Mouse (Mus musculus): Measurements from ENCODE around the gene Fam196b.

- TF ChIP-seq POLR2A (IDR thresholded peaks at IDR 0.05; ENCODE audit: borderline replicate concordance, extremely low read depth, insufficient read depth, insufficient read length, poor library complexity, severe bottlenecking) (no peak), CTCF (IDR thresholded peaks at IDR 0.05; ENCODE audit: borderline replicate concordance, extremely low read depth, insufficient read depth, insufficient read length) (no peak)
Observed at GRCm38 (mm10) chr11:34306231-34306630, 8.4 kb upstream of the Fam196b start.
